Mouse (Mus musculus) kidney, adult 8-10 months (tissue): Measurements from ENCODE around the gene Pknox1.
A peak's percentile ranks its signal among the peaks of the same experiment; 100 is the strongest.

ENCODE experiments used
- DNase-seq, 2 experiments: peaks; one replicate each; pipeline ENCODE4 v3.0.0; 2022

Gene Pknox1

DNA sequence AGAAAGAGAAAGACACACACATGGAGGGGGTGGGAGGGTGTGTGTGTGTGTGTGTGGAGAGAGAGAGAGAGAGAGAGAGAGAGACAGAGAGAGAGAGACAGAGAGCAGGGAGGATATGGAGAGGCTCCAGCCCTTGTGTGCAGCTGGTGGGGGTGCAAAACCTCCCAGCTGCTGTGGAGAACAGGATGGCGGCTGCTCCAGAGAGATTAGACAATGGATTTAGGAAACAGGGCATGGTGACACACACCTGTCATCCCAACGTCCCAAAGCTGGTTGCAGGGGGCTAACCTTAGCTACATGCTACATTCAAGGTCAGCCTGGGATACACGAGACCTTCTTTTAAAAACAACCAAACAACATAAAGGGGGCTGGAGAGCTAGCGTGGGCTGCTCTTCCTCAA lies 8.3 kb upstream of the Pknox1 start:
- no peak for DNase-seq

- no peak for DNase-seq
These were observed 7.2 kb upstream of the Pknox1 start for GRCm38 (mm10) chr17:31557124-31557880.

DNA sequence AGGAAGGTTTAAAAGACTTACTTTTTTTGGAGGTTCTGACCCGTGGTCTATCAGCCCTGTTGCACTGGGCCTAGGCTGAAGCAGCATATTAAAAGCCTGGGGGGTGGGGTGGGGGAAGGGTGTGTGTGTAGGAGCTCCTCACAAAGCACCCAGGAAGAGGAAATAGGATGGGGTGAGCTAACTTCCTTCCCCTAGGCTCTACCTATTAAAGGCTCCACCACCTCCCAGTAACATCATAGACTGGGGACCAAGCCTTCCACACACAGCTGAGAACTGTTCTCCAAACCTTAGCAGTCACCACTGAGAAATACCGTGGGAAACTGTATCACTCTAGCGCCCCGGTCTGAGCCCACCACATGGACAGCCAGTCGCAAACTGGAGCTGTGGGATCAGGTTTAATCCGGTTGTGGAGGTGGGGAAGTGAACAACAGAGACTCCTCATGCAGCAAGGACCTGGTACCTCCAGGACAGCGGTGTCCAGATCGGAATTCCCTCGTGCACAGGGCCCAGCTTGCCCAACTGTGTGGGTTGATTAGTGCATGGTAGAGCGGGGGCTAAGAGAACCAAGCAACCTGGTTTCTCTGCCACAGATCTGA lies 6.5 kb upstream of the Pknox1 start:
- DNase-seq: no peak

GRCm38 (mm10) chr17:31559021-31559789 lies 5.3 kb upstream of the Pknox1 start:
- no peak for DNase-seq

GRCm38 (mm10) chr17:31563632-31564014 lies 911 bp upstream of the Pknox1 start:
- DNase-seq: peak in 1 of 2 experiments; percentile 38

DNA sequence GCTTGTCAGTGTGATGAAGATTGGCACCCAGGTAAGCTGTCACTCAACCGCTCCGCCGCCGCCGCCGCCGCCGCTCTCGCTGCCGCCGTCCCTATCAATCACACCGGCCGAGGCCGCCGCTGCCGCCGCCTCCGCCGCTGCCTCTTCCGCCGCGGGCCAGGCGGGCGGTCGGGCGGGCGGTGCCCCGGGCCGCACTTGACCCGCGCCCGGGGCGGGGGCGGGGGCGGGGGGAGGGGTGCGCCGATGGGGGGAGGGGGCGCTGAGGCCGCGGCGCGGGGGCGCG lies 265 bp downstream of the Pknox1 start:
- no peak for DNase-seq

DNA sequence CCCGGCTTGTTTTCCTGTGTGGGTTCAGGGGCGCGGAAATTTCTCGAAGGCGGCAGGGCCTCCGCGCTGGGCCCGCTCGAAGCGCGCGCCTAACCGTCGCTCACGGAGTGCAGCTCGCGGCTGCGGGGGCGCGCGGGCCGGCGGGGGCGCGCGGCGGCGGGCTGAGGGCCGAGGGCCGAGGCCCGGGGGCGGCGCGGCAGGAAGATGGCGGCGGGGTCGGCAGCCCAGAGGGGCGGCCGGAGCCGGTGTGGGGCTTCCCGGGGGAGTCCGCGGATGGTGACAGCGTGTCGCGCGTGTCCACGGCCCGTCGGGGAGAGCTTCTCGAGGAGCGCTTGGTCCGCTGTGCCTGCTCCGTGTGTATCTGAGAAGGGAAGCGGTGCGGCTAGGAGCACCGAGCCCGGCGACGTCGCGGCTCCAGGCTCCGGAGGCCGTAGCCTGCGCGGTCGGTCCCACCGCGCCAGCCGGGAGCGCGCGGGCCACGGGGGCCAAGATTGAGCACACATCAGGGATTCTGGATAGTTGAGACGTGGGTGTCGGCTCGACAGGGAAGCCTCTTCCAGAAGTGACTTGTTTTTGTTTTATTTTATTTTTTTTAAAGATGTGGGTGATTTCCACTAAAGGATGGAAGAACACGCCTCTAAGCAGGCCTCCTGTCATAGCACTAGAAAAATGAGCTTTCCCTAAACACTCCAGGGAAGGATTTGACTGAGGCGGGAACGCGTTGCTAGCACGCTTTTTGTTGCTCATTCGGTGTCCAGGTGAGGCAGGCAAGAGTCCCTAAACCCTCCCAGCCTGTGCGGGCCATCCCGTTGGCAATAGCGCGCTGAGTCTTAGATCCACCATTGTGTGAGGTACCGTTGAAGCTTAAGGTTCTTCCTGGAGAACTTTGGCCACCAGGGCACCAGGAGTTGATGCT lies 865 bp downstream of the Pknox1 start:
- DNase-seq: peak in 1 of 2 experiments; percentile 42

DNA sequence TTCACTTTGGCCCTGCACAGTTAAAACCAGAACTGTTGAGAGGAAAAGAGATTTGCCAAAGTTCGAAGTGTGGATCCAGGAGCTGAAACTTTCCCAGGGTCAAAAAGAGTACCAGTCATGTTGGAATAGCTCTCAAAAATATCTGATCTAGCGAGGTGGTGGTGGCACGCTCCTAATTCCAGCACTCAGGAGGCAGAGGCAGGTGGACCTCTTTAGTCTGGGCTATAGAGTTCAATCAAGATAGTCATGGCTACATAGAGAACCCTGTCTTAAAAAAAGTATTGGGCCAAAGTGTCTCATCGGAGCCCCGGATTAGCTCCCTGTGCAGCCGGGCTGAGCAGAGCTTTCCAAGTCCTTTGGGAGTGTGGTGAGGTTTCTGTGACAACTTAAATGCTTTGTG lies 1.7 kb downstream of the Pknox1 start:
- DNase-seq: no peak

DNA sequence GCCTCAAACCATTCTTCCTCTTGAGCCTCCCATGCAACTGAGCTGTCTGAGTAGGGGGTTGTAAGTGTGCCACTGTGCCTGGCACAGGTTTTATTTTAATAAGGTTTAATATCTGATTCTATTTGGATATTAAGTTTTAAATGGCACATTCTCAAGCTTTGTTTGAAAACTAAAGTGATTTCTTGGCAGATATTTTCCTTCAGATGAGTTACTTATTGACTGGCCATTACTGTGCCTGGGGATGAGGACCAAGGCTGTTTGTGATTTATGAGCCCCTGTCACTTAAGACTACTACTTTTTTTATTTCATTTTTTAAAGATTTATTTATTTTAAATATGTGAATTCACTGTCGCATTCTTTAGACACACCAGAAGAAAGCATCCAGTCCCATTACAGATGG lies 5.2 kb downstream of the Pknox1 start:
- DNase-seq: no peak

GRCm38 (mm10) chr17:31570321-31570925 lies 5.9 kb downstream of the Pknox1 start:
- DNase-seq: no peak

- DNase-seq: no peak
These were observed 7.2 kb downstream of the Pknox1 start for GRCm38 (mm10) chr17:31571689-31572088.

DNA sequence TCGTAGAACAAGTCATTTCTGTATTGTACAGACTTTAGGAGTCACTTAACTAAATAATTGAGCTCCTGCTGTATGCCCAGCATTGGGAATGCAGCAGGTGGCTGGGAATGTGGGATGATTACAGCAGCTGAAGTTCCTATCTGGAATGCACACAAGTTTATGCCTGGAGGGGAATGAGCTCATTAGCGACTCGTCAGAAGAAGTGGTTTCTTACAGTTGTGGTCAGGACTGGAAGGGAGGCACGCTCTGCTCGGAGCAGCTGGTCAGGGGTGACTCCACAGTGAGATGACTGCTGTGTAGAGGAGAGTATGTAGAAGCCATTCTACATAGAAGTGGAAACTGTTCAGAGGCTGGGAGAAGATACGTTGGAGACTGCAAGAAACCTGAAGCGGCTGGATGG lies 10.1 kb downstream of the Pknox1 start:
- DNase-seq: no peak

DNA sequence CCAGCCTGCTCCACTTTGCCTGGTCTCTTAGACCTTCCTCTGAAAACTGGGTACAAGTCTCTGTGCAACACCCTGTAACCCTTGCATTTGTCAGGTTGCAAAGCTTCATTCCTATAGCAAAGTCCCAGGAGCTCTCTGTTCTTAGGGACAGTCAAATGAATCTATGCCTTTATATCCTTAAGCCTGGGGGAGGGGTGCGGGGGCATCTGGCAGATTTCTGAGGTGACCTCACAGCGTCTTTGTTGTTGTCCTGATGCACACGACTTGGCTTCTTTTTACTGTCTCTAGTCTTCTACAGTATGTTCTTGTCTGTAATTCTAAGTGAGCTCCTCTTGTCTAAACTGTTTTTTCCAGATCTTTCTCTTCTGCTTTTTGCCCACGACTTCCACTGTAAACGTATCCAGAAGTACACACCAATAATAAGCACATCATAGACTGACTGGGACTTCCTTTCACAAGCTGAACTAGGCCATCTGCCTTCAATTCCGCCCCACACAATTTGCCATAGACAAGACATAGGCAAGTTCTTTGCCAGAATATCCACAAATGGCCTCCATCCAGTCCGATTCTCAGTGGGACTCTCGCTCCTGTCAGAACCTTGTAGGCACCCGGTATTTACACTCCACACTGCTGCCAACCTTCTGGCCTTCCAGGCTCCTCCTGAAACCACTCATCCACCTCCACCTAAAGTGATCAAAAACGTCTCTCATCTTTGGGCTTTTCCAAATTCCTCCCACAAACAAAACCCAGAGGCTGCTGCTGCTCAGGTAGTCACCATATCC lies 12.1 kb downstream of the Pknox1 start:
- no peak for DNase-seq

GRCm38 (mm10) chr17:31580344-31580743 lies 15.8 kb downstream of the Pknox1 start:
- no peak for DNase-seq

DNA sequence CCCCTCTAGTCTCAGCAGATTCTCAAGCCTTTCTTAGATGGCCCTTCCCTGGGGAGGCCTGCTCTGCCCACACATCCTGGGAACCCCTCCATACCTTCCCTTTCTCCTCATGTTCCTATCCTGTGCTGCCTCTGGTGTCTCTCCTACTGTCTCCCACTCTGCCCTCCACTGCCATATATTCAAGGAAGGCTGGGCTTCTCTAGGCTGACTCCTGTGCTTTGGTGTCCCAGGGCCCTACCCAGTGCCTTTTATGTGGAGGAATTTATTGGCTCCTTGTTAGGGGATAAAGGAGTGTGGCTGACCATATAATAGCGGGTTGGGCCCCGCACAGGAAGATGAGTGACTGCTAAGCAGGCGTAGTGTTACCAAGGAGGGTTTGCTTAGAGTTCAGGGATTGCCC lies 18.7 kb downstream of the Pknox1 start:
- no peak for DNase-seq

DNA sequence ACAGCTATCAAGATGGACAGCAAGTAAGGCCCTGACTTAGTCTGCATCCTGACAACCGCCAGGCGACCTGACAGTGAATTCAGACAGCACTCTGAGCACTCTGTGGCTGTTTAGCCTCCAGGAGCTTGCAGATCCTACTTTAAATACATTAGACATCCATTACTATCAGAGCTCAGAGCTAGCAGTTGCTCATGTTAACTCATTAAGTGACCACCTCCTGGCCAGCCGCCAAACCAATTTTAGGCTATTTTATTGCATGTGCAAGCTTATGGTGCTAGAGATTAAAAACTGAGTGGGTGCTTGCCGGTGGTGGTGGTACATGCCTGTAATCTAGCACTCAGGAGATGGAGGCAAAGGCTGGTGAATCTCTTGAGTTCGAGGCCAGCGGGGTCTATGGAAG lies 19.2 kb downstream of the Pknox1 start:
- DNase-seq: no peak

DNA sequence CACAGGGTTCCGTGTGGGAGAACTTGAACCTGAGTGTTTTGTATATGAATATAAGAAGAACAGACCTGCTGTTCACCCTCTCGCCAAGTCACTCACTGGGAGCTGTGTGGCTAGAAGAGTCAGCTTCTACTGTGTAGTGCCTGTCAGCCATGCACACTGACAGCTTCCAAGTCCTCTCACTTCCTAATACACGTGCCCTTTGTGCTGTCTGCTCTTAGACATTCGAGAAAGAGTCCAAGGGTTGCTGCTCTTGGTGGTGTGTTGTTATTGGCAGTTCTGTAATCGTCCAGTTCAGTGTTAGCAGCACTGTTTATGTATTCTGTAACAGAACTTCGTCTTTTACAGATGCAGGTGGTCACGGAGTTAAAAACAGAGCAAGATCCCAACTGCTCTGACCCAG lies 23.6 kb downstream of the Pknox1 start:
- peak; percentile 58 to 77 for DNase-seq

DNA sequence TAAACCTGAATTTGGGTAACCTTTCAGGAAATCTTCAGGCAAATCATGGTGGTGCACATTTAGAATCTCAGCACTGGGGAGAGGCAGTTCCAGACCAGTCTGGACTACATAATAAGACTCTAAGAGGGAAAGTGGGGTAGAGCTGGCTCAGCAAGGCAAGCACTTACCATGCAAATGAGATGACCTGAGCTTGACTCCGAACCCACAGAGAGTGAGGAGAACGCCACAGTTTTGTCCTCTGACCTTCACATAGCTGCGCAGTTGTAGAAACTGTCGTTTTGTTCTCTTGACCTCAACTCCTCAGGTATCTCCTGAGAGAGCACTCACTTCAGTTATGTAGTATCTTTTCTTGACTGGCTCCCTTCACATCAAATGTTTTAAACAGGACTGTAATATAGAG lies 24.2 kb downstream of the Pknox1 start:
- no peak for DNase-seq

DNA sequence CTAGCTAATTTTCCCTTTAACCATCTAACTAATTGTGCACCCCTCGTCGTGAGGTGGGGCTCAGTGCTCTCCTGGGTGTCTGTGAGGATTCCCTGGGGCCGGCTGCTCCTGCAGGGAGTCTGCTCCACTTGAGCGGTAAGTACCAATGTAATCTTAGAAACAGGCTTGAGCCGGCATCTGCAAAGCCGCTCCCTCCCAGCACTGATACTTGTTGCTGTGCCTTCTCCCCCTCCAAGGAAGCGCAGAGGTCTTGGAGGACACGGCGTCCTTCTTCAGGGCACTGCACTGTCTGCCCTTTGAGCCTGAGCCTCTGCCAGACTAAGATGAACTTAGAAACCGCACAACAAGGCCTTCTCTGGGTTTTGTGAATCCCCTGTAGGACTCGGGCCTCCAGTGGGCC lies 26.3 kb downstream of the Pknox1 start:
- peak in 1 of 2 experiments; percentile 33 for DNase-seq

DNA sequence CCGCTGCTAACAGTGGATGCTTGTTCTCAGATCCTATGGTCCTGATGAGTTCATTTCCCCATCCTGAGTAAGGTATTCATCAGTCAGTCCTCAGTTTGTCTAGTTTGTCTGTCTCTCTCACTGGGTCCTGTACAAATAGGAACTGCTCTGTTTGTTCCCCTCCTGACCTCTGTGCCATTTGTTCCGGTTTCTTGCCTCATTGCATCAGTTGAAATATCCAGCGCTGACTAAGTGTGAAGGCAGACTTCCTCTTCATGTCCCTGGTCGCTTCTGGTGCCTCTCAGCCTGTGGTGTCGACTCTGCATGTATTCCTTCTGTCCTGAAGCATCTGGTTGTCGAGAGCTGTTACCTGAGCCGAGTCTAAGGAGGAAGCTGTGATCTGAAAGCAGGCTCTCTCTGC lies 30.1 kb downstream of the Pknox1 start:
- DNase-seq: no peak

- no peak for DNase-seq
These were observed 30.5 kb downstream of the Pknox1 start for GRCm38 (mm10) chr17:31595077-31595476.

DNA sequence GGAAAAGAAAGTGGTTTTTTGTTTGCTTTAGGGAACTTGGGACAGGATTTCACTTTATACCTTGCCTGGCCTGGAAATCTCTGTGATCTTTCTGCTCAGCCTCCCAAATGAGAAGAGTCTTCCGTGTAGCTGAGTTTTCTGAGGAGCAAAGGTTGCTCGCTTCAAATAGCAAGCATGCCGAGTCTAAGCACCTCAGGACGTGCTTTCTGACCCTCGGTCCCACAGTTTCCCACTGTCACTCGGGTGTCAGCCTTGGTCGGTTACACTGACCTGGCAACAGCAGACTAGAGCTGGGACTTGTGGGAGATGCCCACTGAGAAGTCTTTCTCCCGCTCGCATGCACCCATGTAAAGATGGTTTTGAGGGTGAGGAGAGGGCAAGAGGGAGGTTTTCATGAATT lies 33.4 kb downstream of the Pknox1 start:
- DNase-seq: peak; percentile 44 to 50
